ENCODE assay signal across 30 mouse cellular contexts in genomic region chr11:58180756-58181155, GRCm38 (mm10). TPM values are rescaled to one million over a fixed set of nuclear protein-coding genes. Genes with fewer than 3 reads are reported as not detected.
DNase-seq lines count a peak whose midpoint lies in the region; ATAC-seq lines count a peak whose summit lies in the region.
"Had no signal": no experiment of that assay in that cellular context is flagged by ENCODE, and none has a peak within 500 bp of the region (broad histone marks: within the 10 kb centered on the region; RNA-seq: fewer than 3 reads in every experiment).

No protein-coding gene starts in this region.

- peaks cover 26% of the 10 kb centered on the region for H3K36me3 ChIP-seq in intestine, embryonic 14.5 days (ENCODE audit: control insufficient read depth, insufficient read depth, low read length)
- peaks cover 16% of the 10 kb centered on the region for H3K36me3 ChIP-seq in intestine, embryonic 16.5 days (ENCODE audit: control insufficient read depth, insufficient read depth, low read length)
- H3K36me3 ChIP-seq in liver, embryonic 12.5 days, result peaks cover 50% of the 10 kb centered on the region
- peaks cover 18% of the 10 kb centered on the region for H3K36me3 ChIP-seq in liver, embryonic 11.5 days (ENCODE audit: control insufficient read depth, insufficient read depth, low read length)

- no peak overlapping the region for H3K9ac ChIP-seq in intestine, embryonic 14.5 days (ENCODE audit: low read length)
- H3K9ac ChIP-seq in intestine, embryonic 16.5 days (ENCODE audit: low read depth, low read length), result no peak overlapping the region
- no peak overlapping the region for H3K9ac ChIP-seq in liver, embryonic 12.5 days
- no peak overlapping the region for H3K9ac ChIP-seq in liver, embryonic 11.5 days (ENCODE audit: low read depth, low read length)
- H3K9ac ChIP-seq: embryonic facial prominence, embryonic 12.5 days; heart, embryonic 13.5 days; hindbrain, embryonic 12.5 days; limb, embryonic 15.5 days; liver, postnatal 0 days; midbrain, embryonic 12.5 days; stomach, embryonic 15.5 days had no signal

- H3K27me3 ChIP-seq in intestine, embryonic 14.5 days (replicated peaks; ENCODE audit: control insufficient read depth, insufficient read depth, low read length), result no peaks in the 10 kb centered on the region
- H3K27me3 ChIP-seq in intestine, embryonic 16.5 days (replicated peaks; ENCODE audit: control insufficient read depth, insufficient read depth, low read length), result no peaks in the 10 kb centered on the region
- H3K27me3 ChIP-seq in liver, embryonic 12.5 days (replicated peaks), result no peaks in the 10 kb centered on the region
- no peaks in the 10 kb centered on the region for H3K27me3 ChIP-seq in liver, embryonic 11.5 days (replicated peaks; ENCODE audit: control insufficient read depth, insufficient read depth, low read length)
- H3K27me3 ChIP-seq: embryonic facial prominence, embryonic 12.5 days; heart, embryonic 13.5 days; hindbrain, embryonic 12.5 days; limb, embryonic 15.5 days; megakaryocyte, embryonic 14.5 days; midbrain, embryonic 12.5 days; stomach, embryonic 15.5 days had no signal

- no peak overlapping the region for H3K4me3 ChIP-seq in intestine, embryonic 14.5 days (ENCODE audit: low read depth, low read length)
- no peak overlapping the region for H3K4me3 ChIP-seq in intestine, embryonic 16.5 days (ENCODE audit: low read length)
- no peak overlapping the region for H3K4me3 ChIP-seq in liver, embryonic 12.5 days
- no peak overlapping the region for H3K4me3 ChIP-seq in liver, embryonic 11.5 days (ENCODE audit: low read depth, low read length)
- H3K4me3 ChIP-seq: embryonic facial prominence, embryonic 12.5 days; heart, embryonic 13.5 days; hindbrain, embryonic 12.5 days; layer of hippocampus, adult 2 months; limb, embryonic 10.5 days; limb, embryonic 15.5 days; midbrain, embryonic 12.5 days; myocyte; stomach, embryonic 15.5 days had no signal

- no peaks in the 10 kb centered on the region for H3K9me3 ChIP-seq in intestine, embryonic 14.5 days (ENCODE audit: control insufficient read depth, low read length)
- H3K9me3 ChIP-seq in intestine, embryonic 16.5 days (ENCODE audit: control insufficient read depth, low read length), result no peaks in the 10 kb centered on the region
- no peaks in the 10 kb centered on the region for H3K9me3 ChIP-seq in liver, embryonic 12.5 days (replicated peaks)
- H3K9me3 ChIP-seq in liver, embryonic 11.5 days (ENCODE audit: control insufficient read depth, low read length), result no peaks in the 10 kb centered on the region
- H3K9me3 ChIP-seq: embryonic facial prominence, embryonic 12.5 days; heart, embryonic 13.5 days; hindbrain, embryonic 12.5 days; limb, embryonic 10.5 days; limb, embryonic 15.5 days; megakaryocyte, embryonic 14.5 days; midbrain, embryonic 12.5 days; stomach, embryonic 15.5 days had no signal

- DNase-seq in intestine, embryonic 14.5 days (ENCODE audit: low spot score), result no peak
- DNase-seq in liver, embryonic 11.5 days (ENCODE audit: low spot score), result no peak
- peak; percentile 56 to 63 for DNase-seq in kidney, adult 8-10 months
- DNase-seq in kidney, postnatal 10 days, result peak; percentile 26
- no peak for DNase-seq in Muller cell, postnatal 12 days (ENCODE audit: inconsistent ontology term)
- DNase-seq: adrenal gland, postnatal 25 days; cerebellum, adult 11-12 months; cerebellum, adult 9-11 months; embryo, embryonic 11 days; gastrocnemius, postnatal 25 days; heart, adult 18-20 months; heart, postnatal 36 days; liver, postnatal 0 days; lung, postnatal 4 days had no signal

- 72% methylated on average over 7 of the region's 7 CpGs for WGBS in intestine, embryonic 14.5 days
- 72% methylated on average over 7 of the region's 7 CpGs for WGBS in intestine, embryonic 16.5 days
- 85% methylated on average over 7 of the region's 7 CpGs for WGBS in liver, embryonic 12.5 days (ENCODE audit: insufficient replicate concordance)
- 89% methylated on average over 7 of the region's 7 CpGs for WGBS in liver, embryonic 11.5 days

- no peak for ATAC-seq in intestine, embryonic 14.5 days (replicated peaks; ENCODE audit: low FRiP score, low TSS enrichment, low read depth)
- no peak for ATAC-seq in intestine, embryonic 16.5 days
- no peak for ATAC-seq in liver, embryonic 12.5 days
- no peak for ATAC-seq in liver, embryonic 11.5 days (replicated peaks; ENCODE audit: low FRiP score)
- ATAC-seq: CD4-positive, CD25-positive, alpha-beta regulatory T cell, adult 4 months; forebrain, embryonic 14.5 days; liver, postnatal 0 days; lung, postnatal 0 days had no signal

- 0 out of 2 replicates have a peak overlapping the region, but pooled peaks have one; percentile 3 for H3K27ac ChIP-seq in intestine, embryonic 14.5 days (ENCODE audit: low read depth)
- H3K27ac ChIP-seq in intestine, embryonic 16.5 days (ENCODE audit: low read length), result no peak overlapping the region
- H3K27ac ChIP-seq in liver, embryonic 12.5 days, result 0 out of 2 replicates have a peak overlapping the region, but pooled peaks have one; percentile 27
- H3K27ac ChIP-seq in liver, embryonic 11.5 days (ENCODE audit: low read depth, low read length), result no peak overlapping the region
- H3K27ac ChIP-seq: embryonic facial prominence, embryonic 12.5 days; heart, embryonic 13.5 days; hindbrain, embryonic 12.5 days; kidney, postnatal 0 days; layer of hippocampus, adult 2 months; limb, embryonic 10.5 days; limb, embryonic 15.5 days; midbrain, embryonic 12.5 days; stomach, embryonic 15.5 days had no signal

- H3K4me2 ChIP-seq in intestine, embryonic 14.5 days (ENCODE audit: low read length), result no peak overlapping the region
- H3K4me2 ChIP-seq in intestine, embryonic 16.5 days (ENCODE audit: low read depth, low read length), result no peak overlapping the region
- H3K4me2 ChIP-seq in liver, embryonic 12.5 days, result no peak overlapping the region
- H3K4me2 ChIP-seq in liver, embryonic 11.5 days, result no peak overlapping the region
- H3K4me2 ChIP-seq: embryonic facial prominence, embryonic 12.5 days; heart, embryonic 13.5 days; hindbrain, embryonic 12.5 days; limb, embryonic 15.5 days; midbrain, embryonic 12.5 days; stomach, embryonic 15.5 days had no signal

- no peaks in the 10 kb centered on the region for H3K4me1 ChIP-seq in intestine, embryonic 14.5 days (replicated peaks; ENCODE audit: control insufficient read depth, insufficient read depth, low read length)
- H3K4me1 ChIP-seq in intestine, embryonic 16.5 days (ENCODE audit: control insufficient read depth, insufficient read depth, low read length), result no peaks in the 10 kb centered on the region
- H3K4me1 ChIP-seq in liver, embryonic 12.5 days, result 0 out of 2 replicates have a peak, but pooled peaks cover 4% of the 10 kb centered on the region
- no peaks in the 10 kb centered on the region for H3K4me1 ChIP-seq in liver, embryonic 11.5 days (replicated peaks; ENCODE audit: control insufficient read depth, insufficient read depth, low read length)
- H3K4me1 ChIP-seq: embryonic facial prominence, embryonic 12.5 days; hindbrain, embryonic 12.5 days; limb, embryonic 10.5 days; limb, embryonic 15.5 days; midbrain, embryonic 12.5 days; stomach, embryonic 15.5 days had no signal

RNA-seq across cellular contexts. Expression of gene Mrpl22, which starts 9.3 kb away (rescaled TPM):
- 131 and 133 TPM in 2 replicates for polyA plus RNA-seq in intestine, embryonic 14.5 days (2014; fragmentation: Nextera tagmentation; extraction: Ambion mirVana)
- polyA plus RNA-seq in intestine, embryonic 16.5 days (2015; fragmentation: Nextera tagmentation; extraction: Ambion mirVana), result 114 and 125 TPM in 2 replicates
- polyA plus RNA-seq in liver, embryonic 12.5 days (2016; fragmentation: Nextera tagmentation; extraction: Ambion mirVana), result 129 and 137 TPM in 2 replicates
- polyA plus RNA-seq in liver, embryonic 11.5 days (2014; fragmentation: Nextera tagmentation; extraction: Ambion mirVana), result 178 and 190 TPM in 2 replicates

RNA-seq across cellular contexts. Expression of gene Gemin5, which starts 12.4 kb away (rescaled TPM):
- 27.7 and 28.6 TPM in 2 replicates for polyA plus RNA-seq in intestine, embryonic 14.5 days (2014; fragmentation: Nextera tagmentation; extraction: Ambion mirVana)
- polyA plus RNA-seq in intestine, embryonic 16.5 days (2015; fragmentation: Nextera tagmentation; extraction: Ambion mirVana), result 11.7 and 11.8 TPM in 2 replicates
- polyA plus RNA-seq in liver, embryonic 12.5 days (2016; fragmentation: Nextera tagmentation; extraction: Ambion mirVana), result 25.4 and 26.0 TPM in 2 replicates
- polyA plus RNA-seq in liver, embryonic 11.5 days (2014; fragmentation: Nextera tagmentation; extraction: Ambion mirVana), result 36.6 and 41.1 TPM in 2 replicates

RNA-seq across cellular contexts. Expression of gene Igtp, which starts 18.6 kb away (rescaled TPM):
- polyA plus RNA-seq in intestine, embryonic 14.5 days (2014; fragmentation: Nextera tagmentation; extraction: Ambion mirVana), result 6.6 and 7.3 TPM in 2 replicates
- 4.5 and 4.6 TPM in 2 replicates for polyA plus RNA-seq in intestine, embryonic 16.5 days (2015; fragmentation: Nextera tagmentation; extraction: Ambion mirVana)
- 6.3 and 6.4 TPM in 2 replicates for polyA plus RNA-seq in liver, embryonic 12.5 days (2016; fragmentation: Nextera tagmentation; extraction: Ambion mirVana)
- 5.0 and 5.5 TPM in 2 replicates for polyA plus RNA-seq in liver, embryonic 11.5 days (2014; fragmentation: Nextera tagmentation; extraction: Ambion mirVana)

RNA-seq across cellular contexts. Expression of gene Irgm2, which starts 18.7 kb away (rescaled TPM):
- 6.2 and 8.9 TPM in 2 replicates for polyA plus RNA-seq in intestine, embryonic 14.5 days (2014; fragmentation: Nextera tagmentation; extraction: Ambion mirVana)
- polyA plus RNA-seq in intestine, embryonic 16.5 days (2015; fragmentation: Nextera tagmentation; extraction: Ambion mirVana), result 3.6 and 4.3 TPM in 2 replicates
- 2.9 and 3.0 TPM in 2 replicates for polyA plus RNA-seq in liver, embryonic 12.5 days (2016; fragmentation: Nextera tagmentation; extraction: Ambion mirVana)
- polyA plus RNA-seq in liver, embryonic 11.5 days (2014; fragmentation: Nextera tagmentation; extraction: Ambion mirVana), result 2.3 and 2.5 TPM in 2 replicates

Comparison
In these comparisons a context has a peak if more than half of its experiments do, and no peak if none do; other contexts are left out.
1. H3K27ac ChIP-seq: peak in intestine, embryonic 14.5 days (single experiment) and liver, embryonic 12.5 days (single experiment); none in intestine, embryonic 16.5 days (single experiment) and liver, embryonic 11.5 days (single experiment).
2. DNase-seq: peak in kidney, adult 8-10 months (2 of 2) and kidney, postnatal 10 days (single experiment); none in intestine, embryonic 14.5 days (single experiment), liver, embryonic 11.5 days (single experiment) and Muller cell, postnatal 12 days (single experiment).